Mouse (Mus musculus): ENCODE results near the gene Kctd4. TPM values are rescaled to one million over a fixed set of nuclear protein-coding genes. Genes with fewer than 3 reads are reported as not detected.
"Not testable (repeated sequence)": the region's sequence is repeated elsewhere in the genome, so short reads cannot be mapped to it uniquely, and the experiment has no call there.

The Kctd4 gene
- 0.14 and 0.21 TPM in 2 replicates for polyA plus RNA-seq (2015; fragmentation: Nextera tagmentation; extraction: Ambion mirVana)

DNA sequence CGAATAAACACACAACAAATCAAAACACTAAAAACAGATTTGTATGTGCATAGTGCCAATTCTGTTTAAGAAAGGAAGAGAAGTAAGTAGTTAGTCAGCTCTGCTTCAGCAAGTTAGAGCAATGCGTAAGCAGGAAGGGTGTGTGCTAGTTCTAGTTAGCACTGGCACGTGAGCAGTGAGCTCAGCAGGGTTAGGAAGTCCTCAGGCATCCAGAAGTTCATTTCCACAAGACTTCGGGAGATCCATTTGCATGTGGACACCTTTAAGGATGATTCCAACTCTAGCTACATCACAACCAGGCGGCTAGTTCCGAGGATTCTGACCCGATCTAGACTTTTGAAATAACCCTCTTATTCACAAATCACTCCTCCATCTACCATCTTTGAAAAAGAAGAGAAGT is at the start of gene Kctd4:
Gene Kctd4 (plus strand): TSS at position 244 of the 400 bp plus-strand sequence.
- no peak for ATAC-seq (ENCODE audit: insufficient read depth)
- H3K9ac ChIP-seq: no peak within 1 kb of the TSS
- no peak within 1 kb of the TSS for H3K27ac ChIP-seq (replicated peaks)
- H3K4me3 ChIP-seq (replicated peaks): no peak within 1 kb of the TSS
- H3K4me2 ChIP-seq: no peak within 1 kb of the TSS
- H3K4me1 ChIP-seq (replicated peaks): no peaks in the 10 kb centered on the region; the same call in 1 of the 2 replicates
- H3K36me3 ChIP-seq (replicated peaks): no peaks in the 10 kb centered on the region
- 80% methylated on average over 7 of the region's 7 CpGs for WGBS (ENCODE audit: insufficient replicate concordance)
- H3K27me3 ChIP-seq: no peaks in the 10 kb centered on the region
- H3K9me3 ChIP-seq (replicated peaks): no peaks in the 10 kb centered on the region

GRCm38 (mm10) chr14:75906931-75907330 is 47.9 kb upstream of the Kctd4 start:
- ATAC-seq (ENCODE audit: insufficient read depth): no peak
- peaks cover 31% of the 10 kb centered on the region for H3K36me3 ChIP-seq (replicated peaks)
- no peaks in the 10 kb centered on the region for H3K4me1 ChIP-seq (replicated peaks)
- no peak overlapping the region for H3K9ac ChIP-seq
- no peaks in the 10 kb centered on the region for H3K27me3 ChIP-seq
- WGBS (ENCODE audit: insufficient replicate concordance): 81% methylated on average over 8 of the region's 8 CpGs
- H3K9me3 ChIP-seq (replicated peaks): no peaks in the 10 kb centered on the region
- H3K4me2 ChIP-seq: no peak overlapping the region
- H3K4me3 ChIP-seq (replicated peaks): no peak overlapping the region
- H3K27ac ChIP-seq (replicated peaks): no peak overlapping the region

DNA sequence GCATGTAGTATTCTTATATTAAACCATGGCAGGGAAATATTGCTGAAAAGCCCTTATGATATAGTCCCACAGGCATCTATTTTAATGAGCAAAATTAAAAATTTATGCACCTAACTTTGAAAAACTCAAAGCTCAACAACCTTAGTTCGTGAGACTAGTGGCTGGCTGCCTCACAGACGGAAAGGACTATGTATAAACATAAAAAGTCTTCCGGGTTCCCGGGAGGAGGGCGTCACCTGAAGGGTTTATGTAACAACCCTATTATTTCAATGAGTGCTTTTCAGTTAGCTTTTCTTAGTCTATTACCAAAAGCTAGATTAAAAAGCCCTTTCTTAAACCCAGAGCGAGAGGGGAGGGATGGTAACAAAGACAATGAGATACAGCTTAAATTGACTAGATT is 42.8 kb upstream of the Kctd4 start:
- H3K4me2 ChIP-seq: no peak overlapping the region
- H3K36me3 ChIP-seq (replicated peaks): 0 out of 2 replicates have a peak, but pooled peaks cover 3% of the 10 kb centered on the region
- H3K4me3 ChIP-seq (replicated peaks): no peak overlapping the region
- 0 out of 2 replicates have a peak overlapping the region, but pooled peaks have one; percentile 15 for H3K27ac ChIP-seq (replicated peaks)
- H3K27me3 ChIP-seq: no peaks in the 10 kb centered on the region
- no peaks in the 10 kb centered on the region for H3K4me1 ChIP-seq (replicated peaks)
- H3K9ac ChIP-seq: no peak overlapping the region
- no peaks in the 10 kb centered on the region for H3K9me3 ChIP-seq (replicated peaks)
- ATAC-seq (ENCODE audit: insufficient read depth): no peak
- WGBS (ENCODE audit: insufficient replicate concordance): 76% methylated on average over 6 of the region's 6 CpGs

DNA sequence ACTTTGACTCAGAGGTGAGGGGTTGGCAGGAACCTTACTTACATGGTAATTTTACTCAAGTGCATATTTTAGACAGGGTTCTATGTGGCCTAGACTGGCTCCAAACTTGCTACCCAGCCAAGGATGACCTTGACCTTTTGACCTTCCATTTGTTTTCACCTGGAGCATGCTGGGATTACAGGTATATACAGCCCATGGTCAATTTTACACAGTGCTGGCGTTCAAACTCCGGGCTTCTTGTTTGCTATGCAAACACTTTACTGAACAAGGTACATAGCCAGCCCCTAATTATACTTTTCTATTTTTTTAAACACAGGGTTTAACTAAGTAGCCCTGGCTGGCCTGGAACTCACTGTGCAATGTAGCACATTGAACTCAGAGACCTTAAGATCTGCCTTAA is 42.1 kb upstream of the Kctd4 start:
- Histone ChIP-seq H3K27me3 (no peaks in the 10 kb centered on the region), H3K9ac (no peak overlapping the region), H3K36me3 (replicated peaks) (0 out of 2 replicates have a peak, but pooled peaks cover 2% of the 10 kb centered on the region), H3K4me2 (no peak overlapping the region), H3K9me3 (replicated peaks) (no peaks in the 10 kb centered on the region), H3K4me1 (replicated peaks) (no peaks in the 10 kb centered on the region), H3K27ac (replicated peaks) (peak overlapping the region; percentile 15; the same call in 1 of the 2 replicates), H3K4me3 (replicated peaks) (no peak overlapping the region)
- ATAC-seq (ENCODE audit: insufficient read depth): peak; percentile 73
- 74% methylated on average over 2 of the region's 2 CpGs for WGBS (ENCODE audit: insufficient replicate concordance)

- H3K36me3 ChIP-seq (replicated peaks): no peaks in the 10 kb centered on the region
- H3K4me1 ChIP-seq (replicated peaks): no peaks in the 10 kb centered on the region
- H3K4me2 ChIP-seq: no peak overlapping the region
- H3K27me3 ChIP-seq: no peaks in the 10 kb centered on the region
- no peak overlapping the region for H3K4me3 ChIP-seq (replicated peaks)
- ATAC-seq (ENCODE audit: insufficient read depth): no peak
- H3K9ac ChIP-seq: no peak overlapping the region
- no peak overlapping the region for H3K27ac ChIP-seq (replicated peaks)
- no peaks in the 10 kb centered on the region for H3K9me3 ChIP-seq (replicated peaks)
- WGBS (ENCODE audit: insufficient replicate concordance): 91% methylated on average over 1 of the region's 1 CpGs
Observed at GRCm38 (mm10) chr14:75923314-75924052, 31.3 kb upstream of the Kctd4 start.

DNA sequence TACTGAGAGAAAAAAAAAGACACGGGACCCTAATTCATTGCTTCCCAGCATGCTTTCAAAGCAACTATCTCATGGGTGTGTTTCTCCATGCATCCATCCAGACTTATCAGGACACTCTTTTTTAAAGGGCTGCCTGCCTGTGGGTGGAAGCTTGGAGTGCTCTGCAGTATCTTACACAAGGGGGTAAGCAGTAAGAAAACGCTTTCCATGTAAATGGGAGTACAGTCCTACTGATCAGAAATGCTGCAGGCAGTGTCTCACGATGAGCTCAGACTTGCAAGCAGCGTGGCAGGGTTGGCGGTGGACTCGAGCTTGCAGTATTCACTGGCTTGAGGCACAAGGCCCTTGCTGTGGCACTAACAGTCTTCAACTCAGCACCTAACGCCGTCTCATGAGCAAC is 25.1 kb upstream of the Kctd4 start:
- not testable (repeated sequence) for ATAC-seq (ENCODE audit: insufficient read depth); H3K36me3 ChIP-seq (replicated peaks); H3K4me2 ChIP-seq; H3K4me3 ChIP-seq (replicated peaks); H3K27me3 ChIP-seq; H3K9ac ChIP-seq; H3K27ac ChIP-seq (replicated peaks); H3K4me1 ChIP-seq (replicated peaks); H3K9me3 ChIP-seq (replicated peaks)
- 80% methylated on average over 8 of the region's 8 CpGs for WGBS (ENCODE audit: insufficient replicate concordance)

DNA sequence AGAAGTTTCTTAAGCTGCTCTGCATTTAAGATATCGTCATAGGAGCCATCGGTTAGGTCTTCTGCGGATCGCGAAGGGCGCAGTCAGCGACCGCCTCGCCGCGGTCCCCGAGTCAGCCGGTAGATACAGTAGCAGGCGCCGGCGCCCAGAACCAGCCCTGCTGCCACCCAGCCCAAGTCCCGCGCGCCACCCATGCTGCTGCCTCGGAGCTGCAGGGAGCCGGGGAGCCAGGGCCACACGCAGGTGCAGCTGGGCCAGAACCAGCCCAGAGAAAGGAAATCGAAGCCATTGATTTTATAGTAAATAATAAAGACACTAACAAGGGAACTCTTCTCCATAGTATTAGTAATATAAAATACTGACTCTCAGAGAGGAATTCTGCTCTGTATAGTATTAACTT is 23.5 kb upstream of the Kctd4 start:
- H3K9me3 ChIP-seq (replicated peaks): no peaks in the 10 kb centered on the region
- 94% methylated on average over 23 of the region's 23 CpGs for WGBS (ENCODE audit: insufficient replicate concordance)
- no peak overlapping the region for H3K9ac ChIP-seq
- H3K4me1 ChIP-seq (replicated peaks): no peaks in the 10 kb centered on the region
- H3K36me3 ChIP-seq (replicated peaks): no peaks in the 10 kb centered on the region
- no peak overlapping the region for H3K4me3 ChIP-seq (replicated peaks)
- H3K27me3 ChIP-seq: no peaks in the 10 kb centered on the region
- no peak for ATAC-seq (ENCODE audit: insufficient read depth)
- no peak overlapping the region for H3K4me2 ChIP-seq
- no peak overlapping the region for H3K27ac ChIP-seq (replicated peaks)

DNA sequence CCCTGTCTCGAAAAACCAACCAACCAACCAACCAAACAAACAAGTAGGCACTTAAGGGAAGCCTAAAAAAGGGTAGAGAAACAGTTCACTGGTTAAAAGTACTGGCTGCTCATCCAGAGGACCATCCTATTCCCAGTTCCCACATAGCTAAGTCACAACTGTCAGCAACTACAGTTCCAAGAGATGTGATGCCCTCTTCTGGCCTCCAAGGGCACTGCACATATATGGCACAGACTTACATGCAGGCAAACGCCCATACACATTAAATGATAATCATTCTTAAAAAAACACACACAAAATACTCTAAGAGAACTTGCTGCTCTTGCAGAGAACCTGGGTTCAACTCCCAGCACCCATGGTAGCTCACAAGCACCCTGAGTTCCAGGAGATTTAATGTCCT is 20.4 kb upstream of the Kctd4 start:
- no peak overlapping the region for H3K9ac ChIP-seq
- H3K4me3 ChIP-seq (replicated peaks): no peak overlapping the region
- H3K27me3 ChIP-seq: no peaks in the 10 kb centered on the region
- WGBS (ENCODE audit: insufficient replicate concordance): 74% methylated on average over 2 of the region's 2 CpGs
- H3K36me3 ChIP-seq (replicated peaks): no peaks in the 10 kb centered on the region
- no peak overlapping the region for H3K4me2 ChIP-seq
- H3K4me1 ChIP-seq (replicated peaks): no peaks in the 10 kb centered on the region
- no peak overlapping the region for H3K27ac ChIP-seq (replicated peaks)
- ATAC-seq (ENCODE audit: insufficient read depth): no peak
- H3K9me3 ChIP-seq (replicated peaks): no peaks in the 10 kb centered on the region

GRCm38 (mm10) chr14:75937714-75938113 is 17.1 kb upstream of the Kctd4 start:
- no peaks in the 10 kb centered on the region for H3K9me3 ChIP-seq (replicated peaks)
- H3K9ac ChIP-seq: no peak overlapping the region
- no peak overlapping the region for H3K27ac ChIP-seq (replicated peaks)
- no peaks in the 10 kb centered on the region for H3K36me3 ChIP-seq (replicated peaks)
- no peak overlapping the region for H3K4me3 ChIP-seq (replicated peaks)
- H3K27me3 ChIP-seq: no peaks in the 10 kb centered on the region
- H3K4me2 ChIP-seq: no peak overlapping the region
- no peaks in the 10 kb centered on the region for H3K4me1 ChIP-seq (replicated peaks)
- no peak for ATAC-seq (ENCODE audit: insufficient read depth)
- WGBS (ENCODE audit: insufficient replicate concordance): 40% methylated on average over 1 of the region's 1 CpGs

- Histone ChIP-seq H3K4me1 (replicated peaks) (no peaks in the 10 kb centered on the region), H3K4me3 (replicated peaks) (no peak overlapping the region), H3K9ac (no peak overlapping the region), H3K27ac (replicated peaks) (no peak overlapping the region), H3K4me2 (no peak overlapping the region), H3K9me3 (replicated peaks) (no peaks in the 10 kb centered on the region), H3K36me3 (replicated peaks) (no peaks in the 10 kb centered on the region), H3K27me3 (no peaks in the 10 kb centered on the region)
- WGBS (ENCODE audit: insufficient replicate concordance): 85% methylated on average over 1 of the region's 1 CpGs
- ATAC-seq (ENCODE audit: insufficient read depth): no peak
Observed at GRCm38 (mm10) chr14:75941500-75941899, 13.3 kb upstream of the Kctd4 start.

- H3K9me3 ChIP-seq (replicated peaks): no peaks in the 10 kb centered on the region
- no peaks in the 10 kb centered on the region for H3K36me3 ChIP-seq (replicated peaks)
- H3K4me1 ChIP-seq (replicated peaks): no peaks in the 10 kb centered on the region
- H3K27me3 ChIP-seq: no peaks in the 10 kb centered on the region
- ATAC-seq (ENCODE audit: insufficient read depth): no peak
- H3K4me3 ChIP-seq (replicated peaks): no peak overlapping the region
- no peak overlapping the region for H3K9ac ChIP-seq
- no peak overlapping the region for H3K27ac ChIP-seq (replicated peaks)
- 72% methylated on average over 3 of the region's 3 CpGs for WGBS (ENCODE audit: insufficient replicate concordance)
- no peak overlapping the region for H3K4me2 ChIP-seq
Observed at GRCm38 (mm10) chr14:75942365-75942764, 12.4 kb upstream of the Kctd4 start.

DNA sequence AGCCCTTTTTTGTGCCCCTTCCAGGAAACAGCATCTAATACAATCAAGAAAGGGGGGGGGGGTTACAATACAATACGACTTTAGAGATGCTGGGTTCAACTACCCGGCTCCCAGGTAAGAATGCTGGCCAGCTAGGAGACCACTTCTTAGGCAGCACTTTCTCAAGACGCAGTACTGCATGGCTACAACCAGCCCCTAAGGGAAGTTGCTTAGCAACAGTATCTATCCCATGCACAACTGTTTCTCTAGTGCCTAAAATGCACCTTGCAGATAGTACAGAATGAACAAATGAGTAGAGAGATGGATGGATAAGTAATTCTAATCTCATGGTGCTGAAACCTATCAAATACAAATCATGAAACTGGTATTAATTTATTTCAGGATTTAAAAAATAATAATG is 7.1 kb upstream of the Kctd4 start:
- H3K36me3 ChIP-seq (replicated peaks): peaks cover 3% of the 10 kb centered on the region; the same call in 1 of the 2 replicates
- no peak overlapping the region for H3K27ac ChIP-seq (replicated peaks)
- no peaks in the 10 kb centered on the region for H3K27me3 ChIP-seq
- no peak for ATAC-seq (ENCODE audit: insufficient read depth)
- no peak overlapping the region for H3K9ac ChIP-seq
- WGBS (ENCODE audit: insufficient replicate concordance): 45% methylated on average over 3 of the region's 3 CpGs
- no peak overlapping the region for H3K4me3 ChIP-seq (replicated peaks)
- H3K4me1 ChIP-seq (replicated peaks): peaks cover 3% of the 10 kb centered on the region; the same call in 1 of the 2 replicates
- H3K4me2 ChIP-seq: no peak overlapping the region
- no peaks in the 10 kb centered on the region for H3K9me3 ChIP-seq (replicated peaks)
